Mouse (Mus musculus) right cerebral cortex, postnatal 36 days (tissue): ENCODE results near the gene Emp2.
A peak's percentile ranks its signal among the peaks of the same experiment; 100 is the strongest.
"Not testable (repeated sequence)": the region's sequence is repeated elsewhere in the genome, so short reads cannot be mapped to it uniquely, and the experiment has no call there.

Experiments used
- DNase-seq, 2 experiments: peaks; one replicate each; pipeline ENCODE4 v3.0.0; 2022; ENCODE audit warnings: low spot score in 2 of 2, mixed read lengths in 1 of 2

Gene Emp2

DNA sequence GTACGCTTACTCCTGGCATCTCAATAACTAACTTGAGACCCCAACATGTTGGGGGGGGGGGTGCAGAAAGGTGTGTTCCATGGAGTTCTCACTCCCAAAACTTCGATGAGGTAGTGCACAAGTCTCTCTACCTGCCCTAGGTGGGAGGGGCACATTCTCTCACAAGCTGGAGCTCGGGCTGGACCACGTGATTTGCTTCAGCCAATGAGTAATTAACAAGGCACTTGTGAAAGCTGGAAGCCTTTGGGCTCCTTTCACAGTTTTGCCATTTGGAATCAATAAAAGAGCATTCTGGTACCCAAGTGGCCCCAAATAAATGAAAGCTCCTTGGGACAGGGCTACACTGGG lies 3.4 kb upstream of the Emp2 start:
- no peak for DNase-seq

DNA sequence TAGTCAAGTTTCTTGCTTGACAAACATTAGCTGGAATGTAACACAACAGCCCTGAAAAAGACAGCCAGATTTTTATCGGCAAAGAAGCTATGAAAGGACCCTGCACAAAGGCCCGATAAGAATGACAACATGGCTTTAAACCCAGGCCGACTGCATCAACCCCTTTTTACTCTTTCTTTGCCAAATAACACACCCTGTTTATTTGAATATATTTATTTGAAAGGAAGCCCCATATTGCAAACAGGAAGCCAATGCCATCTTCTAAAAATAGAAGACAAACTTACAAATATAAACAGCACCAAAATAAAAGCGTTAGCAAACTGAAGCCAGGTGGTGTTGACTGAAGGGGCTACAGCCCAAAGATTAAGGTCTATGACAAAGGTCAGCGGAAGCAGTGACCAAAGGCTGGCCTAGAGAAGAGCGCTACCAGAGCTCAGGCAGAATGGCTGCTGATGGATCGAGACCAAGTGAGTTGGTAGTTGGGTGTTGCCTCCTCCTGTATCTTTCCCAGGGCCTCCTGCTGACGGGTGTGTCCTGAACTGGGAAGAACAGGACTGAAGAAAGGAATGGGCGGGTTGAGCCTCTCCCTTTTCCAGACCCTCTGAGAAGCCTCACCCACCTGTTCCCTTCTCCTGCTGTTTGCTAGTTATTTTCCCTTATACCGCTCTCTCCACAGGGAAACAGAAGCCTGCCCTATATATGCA lies 2.9 kb upstream of the Emp2 start:
- DNase-seq, result no peak

DNA sequence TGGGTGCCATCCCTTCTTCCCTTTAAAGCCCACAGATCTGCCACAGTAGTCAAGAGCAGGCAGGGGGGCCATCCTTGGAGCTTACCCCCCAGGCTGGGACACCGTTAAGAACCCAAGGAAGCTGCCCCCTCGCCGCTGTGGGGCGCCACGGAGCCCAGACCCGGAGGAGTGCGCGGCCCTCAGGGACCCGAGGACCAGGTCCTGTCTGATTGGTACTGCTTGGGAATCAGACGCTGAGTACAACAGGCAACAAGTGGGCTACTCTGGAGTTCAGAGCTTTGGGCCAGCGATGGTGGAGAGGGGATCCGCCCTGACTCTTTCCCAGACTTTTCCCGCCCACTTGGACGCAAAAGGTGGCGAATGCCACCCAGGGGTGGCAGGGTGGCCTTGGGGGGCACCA lies 542 bp downstream of the Emp2 start:
- no peak for DNase-seq

DNA sequence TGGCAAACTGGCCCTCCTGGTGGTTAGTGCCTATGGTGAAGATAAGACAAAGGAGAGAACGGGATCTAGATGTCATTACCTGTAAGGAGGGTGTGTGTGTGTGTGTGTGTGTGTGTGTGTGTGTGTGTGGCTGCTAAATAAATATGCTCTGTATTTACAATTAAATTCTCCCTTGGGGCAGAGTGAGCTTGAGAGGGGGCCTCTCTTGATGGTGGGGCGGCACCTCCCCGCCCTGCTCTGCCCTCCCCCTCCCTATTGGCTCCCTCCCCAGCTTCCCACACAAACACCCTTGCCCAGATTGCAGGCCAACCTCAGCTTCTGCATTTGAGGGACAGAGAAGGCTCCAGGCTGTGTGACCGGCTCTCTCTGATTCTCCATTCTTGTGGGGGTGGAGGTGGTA lies 1.8 kb downstream of the Emp2 start:
- no peak for DNase-seq

DNA sequence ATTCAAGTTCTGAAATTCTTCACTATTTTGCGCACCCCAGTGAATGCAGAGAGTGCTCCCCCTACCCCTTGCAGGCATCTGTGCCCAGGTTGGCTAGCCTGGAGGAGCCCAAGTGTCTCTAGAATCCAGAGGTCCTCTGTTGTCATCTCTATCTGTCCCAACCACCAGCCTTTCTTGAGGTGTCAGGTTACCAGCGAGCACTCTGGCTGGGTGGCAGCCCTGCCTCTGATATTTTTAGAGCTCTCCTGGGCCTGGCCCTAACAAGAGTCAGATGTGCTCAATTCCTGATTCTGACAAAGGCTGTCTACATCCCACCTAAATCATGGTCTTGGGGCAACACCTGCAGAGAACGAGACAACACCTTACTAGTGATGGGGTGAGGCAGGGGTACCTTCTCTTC lies 2.7 kb downstream of the Emp2 start:
- DNase-seq, result no peak

DNA sequence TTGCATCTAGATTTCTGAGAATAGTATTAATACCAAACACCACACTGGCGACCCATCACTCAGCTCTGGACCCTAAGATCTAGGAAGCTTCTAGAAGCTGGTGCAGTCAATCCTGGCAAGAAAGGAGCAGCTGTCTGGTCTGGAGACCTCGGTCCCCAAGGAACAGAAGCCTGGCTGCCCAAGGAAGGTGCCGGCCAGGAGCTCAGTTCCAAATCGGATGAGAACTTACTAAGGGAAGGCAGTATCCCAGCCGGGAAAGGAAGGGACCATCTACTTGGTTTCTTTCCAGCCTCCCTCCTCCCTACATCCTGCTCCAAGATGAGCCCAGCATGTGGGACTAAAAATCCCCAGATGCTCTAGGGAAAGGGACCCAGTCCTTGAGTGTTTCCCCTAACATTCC lies 3.3 kb downstream of the Emp2 start:
- DNase-seq, result no peak

DNA sequence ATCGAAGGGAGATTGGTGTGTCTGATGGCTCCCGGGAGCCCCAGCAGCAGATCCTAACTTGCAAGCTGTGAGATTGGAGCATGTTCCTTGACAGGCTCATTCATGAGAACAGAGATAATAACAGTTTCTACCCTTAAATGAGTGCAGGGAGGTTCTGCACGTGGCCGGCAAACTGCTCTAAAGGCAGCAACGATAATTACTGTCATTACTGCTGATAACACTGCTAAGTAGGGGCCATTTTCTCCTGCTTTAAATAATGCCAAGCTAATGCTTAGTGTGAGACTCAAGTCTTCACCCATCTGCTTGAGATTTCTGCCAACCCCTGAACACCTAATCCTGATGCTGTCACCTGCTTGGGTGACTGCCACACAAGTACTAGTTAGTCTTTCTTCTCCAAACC lies 6.4 kb downstream of the Emp2 start:
- DNase-seq, result no peak

DNA sequence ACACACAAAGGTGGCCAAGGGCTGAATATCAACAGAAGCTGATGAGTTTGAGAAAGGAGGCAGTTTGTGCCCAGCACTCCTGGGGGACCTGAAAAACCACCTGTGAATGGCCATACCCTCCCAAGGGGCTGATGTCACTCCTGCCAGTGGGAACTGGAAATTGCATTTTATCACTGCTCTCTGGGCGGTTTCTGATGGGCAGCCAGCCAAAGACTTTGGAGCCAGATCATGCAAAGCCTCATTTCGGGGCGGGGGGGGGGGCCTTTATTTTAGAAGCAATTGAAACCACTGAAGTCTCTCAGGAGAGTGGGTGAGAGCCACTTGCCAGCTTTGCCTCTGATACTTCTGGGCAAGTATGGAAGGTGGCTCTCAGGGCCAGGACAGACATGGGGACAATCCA lies 7.7 kb downstream of the Emp2 start:
- DNase-seq, result no peak

DNA sequence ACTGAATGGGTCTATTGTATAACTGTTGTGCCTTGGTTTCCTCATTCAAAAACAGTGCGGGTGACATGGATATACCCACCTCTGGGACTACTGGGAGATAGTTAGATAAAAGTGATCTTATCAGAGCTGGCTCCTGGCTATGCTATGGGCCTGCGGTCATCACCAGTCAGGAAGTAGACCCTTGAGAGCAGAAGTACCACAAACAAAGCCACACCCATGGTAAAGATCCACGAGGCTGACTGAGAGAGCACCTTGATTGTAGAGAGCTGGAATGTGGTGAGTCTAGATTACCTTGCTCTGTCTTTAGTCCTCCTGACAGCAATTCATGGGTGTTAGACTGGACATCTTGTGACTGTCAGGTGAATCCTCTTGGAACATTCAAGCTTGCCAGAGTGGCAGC lies 12.4 kb downstream of the Emp2 start:
- DNase-seq, result no peak

DNA sequence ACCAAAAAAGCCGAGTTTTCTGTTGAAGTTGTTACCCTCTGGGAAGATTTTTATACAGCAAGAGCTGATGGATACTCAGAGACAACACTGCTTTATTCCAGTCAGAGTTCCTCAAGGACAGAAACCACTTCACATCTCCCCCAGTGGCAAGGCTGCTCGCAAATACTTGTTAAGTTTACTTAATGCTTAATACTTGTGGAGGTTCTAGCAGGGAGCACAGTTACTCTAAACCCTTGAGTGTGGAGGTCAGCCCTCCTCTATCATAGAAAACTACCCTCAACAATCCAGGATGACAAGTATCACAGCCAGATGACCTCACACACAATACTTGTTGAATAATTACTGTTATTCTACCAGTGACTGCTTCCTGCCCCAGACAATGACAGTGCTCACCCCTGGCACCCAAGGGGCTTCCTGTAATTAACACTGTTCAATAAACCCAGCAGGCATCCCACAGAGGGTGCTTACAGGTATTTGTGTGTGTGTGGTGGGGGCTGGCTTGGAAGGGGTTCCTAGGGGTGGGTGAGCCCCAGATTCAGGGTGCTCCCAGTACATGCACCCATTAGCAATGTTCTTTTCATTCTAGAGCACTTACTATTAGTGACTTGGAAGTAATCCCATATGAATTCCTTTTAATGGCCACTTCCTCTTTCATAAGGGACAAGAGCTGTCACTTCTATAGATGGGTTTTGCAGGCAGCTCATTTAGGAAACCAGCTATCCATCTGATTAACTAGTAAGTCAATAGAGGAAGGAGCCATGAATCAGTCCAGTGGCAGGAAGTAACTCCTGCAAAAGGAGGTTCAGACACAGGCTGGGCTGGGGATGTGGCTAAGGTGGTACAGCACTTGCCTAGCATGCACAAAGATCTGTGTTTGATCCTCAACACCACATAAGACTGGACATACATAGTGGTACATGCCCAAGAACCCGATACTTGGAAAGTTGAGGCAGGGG lies 13.3 kb downstream of the Emp2 start:
- no peak for DNase-seq

DNA sequence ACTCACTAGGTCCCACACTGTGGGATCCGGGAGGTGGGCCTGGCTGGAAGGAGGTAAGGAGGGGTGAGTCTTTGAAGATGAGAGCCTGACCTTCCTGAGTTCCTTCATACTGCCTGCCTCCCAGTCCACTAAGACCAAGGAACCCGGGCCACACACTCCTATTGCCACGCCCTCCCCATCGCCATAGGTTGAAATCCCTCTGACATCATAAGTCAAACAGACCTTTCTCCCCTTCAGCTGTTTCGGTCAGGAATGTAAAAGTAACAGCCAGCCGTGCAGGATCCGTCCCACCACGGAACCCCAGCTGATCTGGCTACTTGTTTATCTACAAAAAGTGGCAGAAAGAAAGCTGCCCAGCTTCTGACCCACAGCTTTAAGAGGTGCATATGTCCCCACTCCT lies 14.1 kb downstream of the Emp2 start:
- DNase-seq, result no peak

DNA sequence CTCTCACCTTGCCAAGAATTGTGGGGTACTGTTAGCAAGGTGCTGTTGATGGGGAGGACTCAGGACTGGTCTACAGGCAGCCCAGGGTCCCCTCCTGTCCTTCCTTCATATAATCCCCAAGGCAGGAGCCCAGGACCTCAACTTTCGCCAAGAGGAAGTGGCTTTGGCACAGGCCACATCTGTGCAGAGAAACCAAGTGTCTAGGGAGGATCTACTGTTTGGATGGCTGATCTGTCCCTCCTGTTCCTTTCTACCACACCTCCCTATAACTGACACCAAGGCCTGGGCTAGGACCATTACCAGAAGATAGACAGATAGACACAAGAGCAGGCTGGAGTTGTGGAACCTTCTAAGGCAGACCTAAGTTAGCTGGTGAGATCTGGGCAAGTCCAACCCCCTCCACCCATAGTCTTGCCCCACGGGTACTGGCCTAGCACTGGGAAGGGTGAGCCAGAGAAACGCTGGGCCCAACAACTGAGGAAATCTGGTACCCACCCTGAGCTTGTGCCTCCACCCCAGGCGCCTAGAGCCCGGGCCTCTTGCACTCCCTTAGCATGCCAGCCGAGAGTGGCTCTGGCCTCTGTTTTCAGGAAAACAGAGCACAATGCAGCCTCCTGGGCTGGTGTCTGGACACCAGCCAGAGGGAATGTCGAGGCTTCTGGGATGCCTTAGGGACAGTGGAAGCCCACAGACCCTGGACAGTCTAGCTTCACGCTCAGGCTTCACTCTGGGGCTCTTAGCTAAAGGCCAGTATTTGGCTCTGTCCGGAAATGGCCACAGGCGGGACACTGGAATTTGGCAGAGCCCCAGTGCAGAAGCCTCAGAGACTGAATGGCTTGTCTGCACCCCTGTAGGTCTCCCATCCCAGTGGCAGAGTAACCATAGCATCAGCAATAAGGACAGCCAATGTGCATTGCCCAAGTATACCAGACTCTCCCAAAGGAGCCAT lies 15.8 kb downstream of the Emp2 start:
- DNase-seq, result no peak

DNA sequence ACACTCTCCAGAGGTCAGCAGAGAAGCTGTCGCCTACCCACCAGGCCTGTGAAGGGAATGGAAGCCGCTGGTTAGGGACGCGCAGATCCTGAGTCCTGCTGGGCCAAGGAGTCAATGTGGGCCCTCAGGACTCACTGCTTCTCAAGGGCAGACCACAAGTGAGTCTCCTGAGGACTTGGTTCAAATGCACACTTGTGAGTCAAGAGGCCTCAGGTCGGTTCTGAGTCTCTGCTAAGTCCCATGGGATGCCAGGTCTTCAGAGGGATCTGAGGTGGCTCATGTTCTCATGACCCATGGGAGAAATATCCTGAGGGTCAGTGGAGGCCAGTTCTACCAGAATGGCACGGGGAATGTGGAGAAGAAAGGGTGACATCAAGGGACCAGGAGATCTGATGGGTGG lies 25.7 kb downstream of the Emp2 start:
- no peak for DNase-seq

DNA sequence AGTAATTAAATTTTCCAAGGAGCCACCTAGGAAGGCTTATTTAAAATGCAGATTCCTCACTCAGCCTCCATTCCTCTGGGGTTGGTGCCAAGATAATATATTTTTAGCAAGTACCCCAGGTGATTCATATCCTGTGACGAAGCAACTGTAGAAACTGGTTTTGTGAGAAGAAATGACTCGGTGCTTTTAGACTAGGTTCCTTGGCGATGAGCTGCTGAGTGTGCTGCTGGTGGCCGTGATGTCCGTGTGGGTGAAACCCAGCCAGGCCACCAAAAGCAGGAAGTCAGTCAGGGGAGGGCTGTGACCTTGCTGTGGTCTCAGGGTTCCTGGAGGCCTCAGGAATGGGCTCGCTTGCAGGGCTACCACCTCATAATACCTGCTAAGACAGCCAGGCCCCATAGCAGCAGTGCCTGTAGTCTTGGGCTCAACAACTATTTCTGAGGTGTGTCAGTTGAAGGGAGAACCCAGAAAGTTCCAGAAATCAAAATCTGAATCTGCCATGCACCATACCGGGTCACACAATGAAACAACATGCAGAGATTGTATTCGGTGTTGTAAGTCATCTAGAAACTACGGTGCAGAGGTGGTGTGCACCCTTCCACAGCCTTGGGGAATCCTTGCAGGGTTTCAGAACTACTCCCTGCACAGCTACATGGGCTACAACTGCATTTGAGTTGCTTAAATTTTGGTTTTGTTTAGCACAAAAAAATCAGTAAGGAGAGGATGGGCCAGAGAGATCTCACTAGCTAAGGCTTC lies 27.1 kb downstream of the Emp2 start:
- DNase-seq, result peak; percentile 12 to 26

DNA sequence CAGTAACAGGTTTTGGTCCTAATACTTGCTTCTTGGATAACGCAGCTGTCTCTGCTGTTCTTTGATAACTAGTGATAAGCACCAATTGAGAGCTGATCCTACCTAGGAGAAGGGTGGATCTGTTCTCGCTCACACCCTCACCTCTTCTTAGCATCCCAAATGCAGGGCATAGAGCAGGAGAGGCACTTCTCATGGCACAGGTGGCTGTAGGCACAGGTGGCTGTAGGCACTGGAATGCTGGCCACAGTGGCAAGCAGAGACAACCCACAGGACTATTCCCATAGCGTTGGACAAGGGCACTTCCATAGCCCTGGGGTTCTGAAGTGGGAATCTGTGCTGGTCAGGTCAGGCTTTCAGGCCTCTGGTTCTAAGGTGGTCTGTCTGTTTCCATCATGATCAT lies 31.9 kb downstream of the Emp2 start:
- no peak for DNase-seq

DNA sequence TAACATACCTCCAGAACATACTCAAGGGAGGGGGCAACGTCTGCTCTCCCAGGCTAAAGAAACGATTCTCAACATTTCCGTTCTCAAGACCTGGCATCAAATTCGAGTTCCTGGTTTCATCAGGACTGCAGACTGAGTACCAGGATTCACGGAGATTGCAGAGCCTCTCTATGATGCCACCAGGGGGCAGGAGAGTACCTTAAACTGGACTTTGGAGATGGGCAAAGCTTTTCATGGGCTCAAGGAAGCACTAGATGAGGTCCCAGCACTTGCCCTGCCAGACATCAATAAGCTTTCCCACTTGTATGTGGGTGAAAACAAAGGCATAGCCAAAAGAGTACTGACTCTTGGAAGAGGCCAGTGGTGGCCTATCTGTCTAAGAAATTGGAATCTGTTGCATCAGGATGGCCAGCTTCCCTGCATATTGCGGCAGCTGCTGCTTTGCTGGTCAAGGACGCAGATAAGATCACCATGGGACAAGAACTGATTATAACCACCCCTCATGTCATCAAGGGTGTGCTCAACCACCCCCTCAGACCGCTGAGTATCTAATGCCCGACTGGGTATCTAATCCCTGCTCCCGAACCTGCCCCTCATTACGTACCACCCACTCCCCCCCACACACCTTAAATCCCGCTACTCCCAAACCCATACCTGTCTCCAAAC lies 33.3 kb downstream of the Emp2 start:
- peak; percentile 62 to 67 for DNase-seq

DNA sequence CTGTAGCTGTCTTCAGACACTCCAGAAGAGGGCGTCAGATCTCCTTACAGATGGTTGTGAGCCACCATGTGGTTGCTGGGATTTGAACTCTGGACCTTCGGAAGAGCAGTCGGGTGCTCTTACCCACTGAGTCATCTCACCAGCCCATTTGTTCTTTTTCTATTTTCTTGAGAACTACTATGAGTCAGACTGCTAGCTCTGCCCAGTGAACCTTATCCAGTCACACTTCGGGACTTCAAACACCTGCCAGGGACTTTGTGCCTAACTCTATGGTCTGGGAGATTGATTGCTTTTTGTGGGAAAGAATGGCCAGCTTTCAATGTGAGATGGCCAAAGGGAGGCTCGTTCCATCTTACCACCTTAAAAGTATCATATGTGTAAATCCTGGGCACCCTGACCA lies 37.0 kb downstream of the Emp2 start:
- not testable (repeated sequence) for DNase-seq

DNA sequence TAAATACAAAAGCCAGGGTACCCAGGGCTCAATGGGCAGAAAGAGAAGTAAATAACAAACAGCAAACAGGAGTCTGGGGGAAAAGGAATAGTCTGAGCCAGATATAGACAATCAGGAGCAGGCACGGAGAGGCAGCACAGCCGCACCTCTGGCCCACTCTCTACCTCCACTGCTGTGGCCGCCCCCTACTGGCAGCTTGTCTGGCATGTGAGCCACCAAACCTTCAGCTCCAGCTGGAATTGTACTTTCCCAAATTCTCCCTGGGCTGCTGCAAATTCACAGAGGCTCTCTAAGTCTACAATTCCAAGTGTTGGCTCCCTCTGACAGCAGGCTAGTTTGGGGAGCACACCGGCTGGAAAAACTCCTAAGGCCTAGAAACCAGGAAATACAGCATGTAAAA lies 39.3 kb downstream of the Emp2 start:
- DNase-seq, result no peak

DNA sequence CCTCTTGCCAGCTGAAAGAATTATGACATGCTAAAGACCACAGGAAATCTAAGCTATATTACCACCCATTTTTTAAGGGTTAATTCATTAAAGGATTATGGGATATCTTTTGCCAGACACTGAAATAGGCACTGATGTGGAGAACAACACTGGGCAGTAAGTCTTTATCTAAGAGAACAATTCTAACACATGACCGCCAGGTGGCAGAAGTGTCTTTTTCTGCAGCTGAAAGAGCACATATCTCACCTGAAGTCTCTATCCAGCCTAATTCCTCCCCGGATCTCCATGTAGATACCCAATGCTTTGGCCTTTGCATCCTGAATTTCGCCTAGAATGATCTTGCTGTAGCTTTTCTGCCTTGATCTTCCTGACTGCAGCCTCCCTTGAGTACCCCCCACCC lies 41.5 kb downstream of the Emp2 start:
- no peak for DNase-seq

DNA sequence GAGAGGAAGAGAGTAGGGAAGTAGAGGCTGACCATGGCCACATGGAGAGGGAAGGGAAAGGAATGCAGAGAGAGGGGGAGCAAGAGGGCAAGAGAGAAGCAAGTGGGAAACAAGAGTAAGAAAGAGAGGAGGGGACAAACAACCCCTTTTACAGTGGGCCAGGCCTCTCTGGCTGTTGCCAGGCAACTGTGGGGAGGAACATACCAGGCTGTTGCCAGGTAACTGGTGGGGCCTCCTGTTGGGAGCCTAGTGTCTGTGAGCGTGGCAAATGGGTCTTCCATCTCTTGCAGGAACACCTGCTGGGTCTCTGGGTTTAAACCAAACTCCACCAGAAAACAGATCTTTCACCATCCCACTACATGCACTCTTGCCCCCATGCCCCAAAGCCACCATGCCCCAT lies 59.8 kb downstream of the Emp2 start:
- no peak for DNase-seq

DNA sequence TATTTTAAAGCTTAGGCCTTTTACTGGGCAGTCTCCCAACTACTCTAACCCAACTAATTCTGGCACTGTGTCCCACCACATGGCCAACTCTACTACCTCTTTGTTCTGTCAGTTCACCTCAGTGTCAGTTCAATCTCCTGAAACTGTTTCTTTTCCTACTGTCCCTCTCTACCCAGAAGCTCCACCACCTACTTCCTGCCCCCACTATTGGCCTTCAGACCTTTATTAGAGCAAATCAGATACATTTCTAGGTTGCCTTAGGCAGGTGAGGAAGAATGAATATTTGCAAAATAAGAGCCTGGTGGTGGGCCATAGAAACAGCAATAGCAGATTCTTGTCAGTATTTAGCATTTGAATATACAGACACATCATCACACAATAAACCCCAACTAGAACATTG lies 77.2 kb downstream of the Emp2 start:
- DNase-seq, result no peak
